Mouse (Mus musculus) embryo, embryonic 9.5 days (tissue): ENCODE results near the gene Gpx3.
"Not testable (repeated sequence)": the region's sequence is repeated elsewhere in the genome, so short reads cannot be mapped to it uniquely, and the experiment has no call there.

Source experiments
- DNase-seq: peaks from one replicate; pipeline ENCODE4 v3.0.0-alpha.2; 2017; ENCODE audit errors: extremely low spot score

The Gpx3 gene

DNA sequence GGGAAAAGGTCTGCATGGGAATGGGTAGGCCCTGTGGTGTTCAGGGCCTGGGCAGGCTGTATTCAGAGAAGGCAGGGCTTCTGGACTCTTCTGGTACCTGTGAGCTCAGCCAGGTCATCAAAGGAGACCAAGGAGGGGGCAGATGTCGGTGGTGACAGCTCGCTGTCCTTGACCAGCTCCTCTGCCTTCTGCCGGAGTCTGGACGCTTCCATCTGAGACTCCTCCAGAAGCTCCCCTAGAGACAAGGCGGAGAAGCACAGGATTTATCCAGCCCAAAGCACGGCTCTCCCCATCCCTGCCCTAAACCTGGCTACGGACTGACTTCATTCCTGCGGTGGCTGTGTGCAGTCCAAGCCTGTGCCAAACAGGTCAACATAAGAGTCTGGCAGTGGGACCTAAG lies 37.2 kb downstream of the Gpx3 start:
- DNase-seq, result no peak

DNA sequence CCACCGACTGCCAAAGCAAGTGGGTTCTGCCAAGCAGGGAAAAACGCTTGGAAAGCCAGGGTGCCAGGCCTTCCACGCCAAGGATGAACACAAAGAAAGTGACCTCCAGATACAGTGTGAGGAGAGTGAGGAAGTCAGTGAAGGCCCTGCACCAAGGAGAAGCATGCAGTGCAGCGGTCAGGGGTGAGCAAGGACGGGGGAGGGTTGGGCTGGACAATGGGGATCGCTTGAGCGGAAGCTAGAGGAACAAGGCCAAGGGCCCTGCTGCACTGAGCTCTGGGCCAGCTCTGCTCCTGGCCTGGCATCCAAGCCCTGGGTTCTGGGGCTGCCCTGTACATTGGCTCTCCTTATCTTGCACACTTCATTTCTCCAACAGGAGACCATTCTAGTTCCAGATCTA lies 37.8 kb downstream of the Gpx3 start:
- no peak for DNase-seq

DNA sequence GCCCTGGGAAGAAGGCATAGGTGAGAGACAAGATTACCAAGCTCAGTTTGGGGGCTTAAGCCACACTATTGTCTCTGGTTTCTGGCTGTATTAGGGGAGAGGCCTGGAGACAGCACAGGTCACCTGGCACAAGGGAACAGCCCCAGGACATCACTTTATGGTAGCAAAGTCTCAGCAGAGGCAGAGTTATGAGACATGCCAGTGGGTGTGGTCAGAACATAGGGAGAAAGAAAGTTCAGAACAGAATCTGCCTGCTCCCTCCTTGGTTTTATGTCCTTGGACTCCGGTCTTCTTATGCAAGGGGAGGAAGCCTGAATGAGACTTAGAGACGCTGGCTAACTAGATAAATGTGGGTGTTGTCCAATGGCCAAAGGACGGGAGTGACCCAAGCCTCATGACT lies 42.4 kb downstream of the Gpx3 start:
- no peak for DNase-seq

DNA sequence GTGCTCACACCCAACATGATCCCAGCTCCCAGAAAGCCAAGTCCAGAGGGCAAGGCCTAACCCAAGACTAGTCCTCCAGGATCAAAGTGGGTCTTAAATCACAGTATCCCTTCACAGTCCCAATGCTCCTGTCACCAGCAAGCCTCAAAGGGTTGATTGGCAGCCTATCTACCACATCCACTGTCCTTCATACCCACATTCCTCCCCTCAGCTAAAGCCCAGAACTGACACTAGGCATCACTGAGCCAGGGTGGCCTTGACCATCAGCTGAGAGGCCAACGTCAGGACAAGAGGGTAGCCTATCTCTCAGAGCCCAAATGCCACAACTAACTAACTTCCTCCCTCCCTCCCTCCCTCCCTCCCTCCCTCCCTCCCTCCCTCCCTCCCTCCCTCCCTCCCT lies 47.5 kb downstream of the Gpx3 start:
- DNase-seq, result no peak

GRCm38 (mm10) chr11:54950684-54951083 lies 48.4 kb downstream of the Gpx3 start:
- DNase-seq, result no peak

- DNase-seq, result no peak
Observed at GRCm38 (mm10) chr11:54952651-54953050, 50.4 kb downstream of the Gpx3 start.

- peak; percentile 22 for DNase-seq
Observed at GRCm38 (mm10) chr11:54953993-54954446, 51.8 kb downstream of the Gpx3 start.

DNA sequence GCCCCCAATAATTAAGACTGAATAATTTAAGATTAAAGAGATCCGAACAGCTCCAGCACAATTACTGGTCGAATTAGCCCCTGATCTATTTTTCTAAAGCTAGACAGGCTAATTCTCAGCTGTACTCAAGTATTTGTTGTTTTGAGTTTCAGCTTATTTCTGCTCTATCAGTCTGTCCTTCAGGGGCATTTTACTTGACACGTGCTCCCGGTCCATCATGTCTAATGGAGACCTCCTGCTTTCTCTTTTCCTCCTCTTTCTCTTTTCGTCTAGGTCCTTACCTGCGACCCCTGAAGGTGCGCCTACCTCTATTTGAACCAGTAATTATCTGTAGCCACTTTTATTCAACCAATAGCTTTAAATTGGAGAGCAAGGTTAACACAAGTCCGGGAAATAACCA lies 52.5 kb downstream of the Gpx3 start:
- no peak for DNase-seq

GRCm38 (mm10) chr11:54955400-54955734 lies 53.1 kb downstream of the Gpx3 start:
- DNase-seq, result not testable (repeated sequence)

- peak; percentile 98 for DNase-seq
Observed at GRCm38 (mm10) chr11:54955735-54956480, 53.7 kb downstream of the Gpx3 start.

DNA sequence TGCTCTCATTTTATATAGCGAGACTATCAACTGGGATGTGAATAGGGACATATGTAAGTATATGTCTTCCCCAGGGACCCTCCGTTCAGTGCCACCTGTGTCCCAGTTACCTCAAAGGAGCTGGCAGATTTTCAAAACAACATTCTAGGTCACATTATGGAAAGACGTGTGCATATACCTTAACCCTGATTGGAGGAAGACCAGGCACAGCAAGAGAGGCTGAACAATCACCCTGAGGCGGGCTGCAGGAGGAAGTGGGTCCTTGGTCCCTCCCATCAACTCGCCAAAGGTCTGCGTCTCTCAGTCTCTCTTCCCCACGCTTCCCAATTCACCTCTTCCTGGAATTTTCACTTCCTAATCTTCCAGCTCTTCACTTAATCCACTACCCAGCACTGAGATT lies 54.7 kb downstream of the Gpx3 start:
- DNase-seq, result no peak

DNA sequence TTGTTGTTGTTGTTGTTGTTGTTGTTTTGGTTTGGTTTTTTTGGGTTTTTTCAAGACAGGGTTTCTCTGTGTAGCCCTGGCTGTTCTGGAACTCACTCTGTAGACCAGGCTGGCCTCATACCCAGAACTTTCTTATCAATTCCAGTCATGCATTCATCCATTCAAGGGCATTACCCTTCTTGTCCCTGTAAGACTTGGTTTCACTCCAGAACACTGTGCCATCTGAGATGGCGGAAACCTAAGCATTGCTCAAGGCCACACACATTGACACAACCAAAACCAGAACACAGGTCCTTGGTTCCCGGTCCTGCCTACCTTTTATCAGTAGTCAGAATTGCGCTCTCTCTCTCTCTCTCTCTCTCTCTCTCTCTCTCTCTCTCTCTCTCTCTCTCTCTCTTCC lies 55.5 kb downstream of the Gpx3 start:
- not testable (repeated sequence) for DNase-seq

DNA sequence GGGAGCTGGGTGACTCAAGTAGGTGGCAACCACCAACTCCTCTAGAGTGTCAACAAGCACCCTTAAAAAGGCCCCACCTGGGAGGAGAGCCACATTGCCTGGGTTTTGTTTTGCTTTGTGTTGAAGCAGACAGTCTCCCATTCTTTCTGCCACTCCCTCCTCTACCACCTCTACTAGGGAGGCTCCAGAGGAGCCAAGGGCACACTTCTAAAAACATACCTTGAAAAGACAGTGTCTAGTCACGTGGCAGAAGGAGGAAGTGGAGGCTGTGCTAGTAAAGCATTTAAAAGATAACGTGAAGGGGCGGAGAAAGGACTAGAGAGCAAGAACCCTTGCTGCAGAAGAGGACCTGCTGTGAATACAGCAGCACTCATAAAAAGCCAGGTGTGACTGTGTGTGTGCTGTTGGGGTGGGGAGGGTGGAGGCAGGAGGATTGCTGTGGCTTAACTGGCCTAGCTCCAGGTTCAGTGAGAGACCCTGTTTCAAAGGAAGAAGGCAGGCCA lies 56.4 kb downstream of the Gpx3 start:
- DNase-seq, result no peak
